Mouse (Mus musculus) embryo, embryonic 10.5 days (tissue): Measurements from ENCODE around the gene Hspb9.

Experiments used
- DNase-seq: peaks from one replicate; pipeline ENCODE4 v3.0.0-alpha.2; 2015; ENCODE audit warnings: low spot score

Hspb9 gene

GRCm38 (mm10) chr11:100713735-100714533, at the start of gene Hspb9:
Gene Hspb9 (plus strand): TSS chr11:100713850.
- peak; percentile 78 for DNase-seq

DNA sequence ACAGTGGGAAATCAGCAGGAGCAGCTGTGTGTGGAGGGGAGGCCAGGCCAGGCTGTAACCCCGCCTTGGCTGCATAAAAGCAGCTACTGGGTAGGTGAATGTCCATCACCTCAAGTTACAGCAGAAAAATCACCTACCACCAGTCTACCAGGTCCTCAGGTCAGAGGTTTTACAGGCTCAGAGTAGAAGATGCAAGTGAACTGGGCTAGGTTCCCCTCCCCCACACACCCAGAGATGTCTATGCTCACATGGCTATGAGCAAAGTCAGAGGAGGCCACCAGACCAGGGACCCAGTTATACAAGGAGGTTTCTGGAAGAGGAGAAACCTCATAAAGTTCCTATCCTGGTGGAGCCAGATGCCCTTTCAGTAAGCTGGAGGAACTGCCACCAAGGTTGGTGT, 42.6 kb upstream of the Hspb9 start:
- DNase-seq = no peak

DNA sequence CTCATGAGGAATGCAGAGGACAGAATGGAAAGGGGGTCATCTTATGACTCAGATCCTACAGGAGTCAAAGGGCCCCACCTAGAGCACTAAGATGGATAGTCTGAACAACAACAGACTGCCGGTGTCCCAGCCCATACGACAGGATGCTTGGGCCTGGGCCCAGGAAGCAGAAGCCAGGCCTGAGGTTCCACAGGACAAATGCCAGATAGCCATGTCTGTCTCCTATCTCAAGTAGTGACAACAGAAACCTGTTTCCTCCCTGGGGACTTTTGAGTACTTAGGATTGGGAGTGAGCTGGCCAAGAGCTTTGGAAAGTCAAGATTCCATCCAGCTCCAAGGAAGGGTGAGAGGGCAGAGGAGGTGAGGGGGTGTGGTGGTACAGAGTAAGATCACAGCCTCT, 41.7 kb upstream of the Hspb9 start:
- no peak for DNase-seq

GRCm38 (mm10) chr11:100673169-100673568, 40.5 kb upstream of the Hspb9 start:
- peak; percentile 40 for DNase-seq

- DNase-seq = no peak
Measured at GRCm38 (mm10) chr11:100677810-100678209, 35.8 kb upstream of the Hspb9 start.

DNA sequence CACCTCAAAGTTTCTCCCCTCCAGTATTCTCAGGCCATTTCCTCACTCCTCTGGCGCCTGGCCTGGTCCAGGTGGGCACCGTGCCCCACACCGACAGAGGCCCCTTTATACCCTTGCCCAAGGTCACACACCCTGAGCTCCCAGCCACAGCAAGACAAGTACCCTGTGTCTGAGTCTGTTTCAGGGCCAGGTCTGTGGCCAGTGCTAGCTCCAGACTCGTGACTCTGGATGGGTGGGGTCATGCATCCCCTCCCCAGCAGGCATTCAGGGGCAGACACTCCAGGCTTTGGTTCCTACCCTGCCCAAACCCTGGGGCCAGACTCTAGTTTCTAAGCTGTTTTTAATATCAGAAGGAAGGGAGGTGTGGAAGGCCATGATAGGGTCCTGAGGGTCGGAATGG, 31.8 kb upstream of the Hspb9 start:
- DNase-seq = no peak

DNA sequence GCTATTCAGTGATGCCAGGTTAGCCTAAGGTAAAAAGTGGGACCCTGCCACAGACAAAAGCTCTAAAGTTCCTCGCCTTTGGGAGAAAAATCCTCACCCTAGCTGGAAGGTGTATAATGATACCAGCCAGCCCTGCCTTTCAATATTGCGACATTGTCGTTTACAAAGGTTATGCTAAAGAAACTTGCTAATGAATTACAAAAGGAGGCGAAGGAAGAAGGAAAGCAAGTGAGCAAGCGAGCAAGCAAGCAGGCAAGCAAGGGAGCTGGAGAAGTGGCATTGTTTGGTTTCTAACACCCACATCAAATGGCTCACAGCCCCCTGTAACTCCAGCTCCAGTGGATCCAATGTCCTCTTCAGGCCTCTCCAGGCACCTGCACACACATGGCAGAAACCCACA, 31.1 kb upstream of the Hspb9 start:
- DNase-seq = no peak

DNA sequence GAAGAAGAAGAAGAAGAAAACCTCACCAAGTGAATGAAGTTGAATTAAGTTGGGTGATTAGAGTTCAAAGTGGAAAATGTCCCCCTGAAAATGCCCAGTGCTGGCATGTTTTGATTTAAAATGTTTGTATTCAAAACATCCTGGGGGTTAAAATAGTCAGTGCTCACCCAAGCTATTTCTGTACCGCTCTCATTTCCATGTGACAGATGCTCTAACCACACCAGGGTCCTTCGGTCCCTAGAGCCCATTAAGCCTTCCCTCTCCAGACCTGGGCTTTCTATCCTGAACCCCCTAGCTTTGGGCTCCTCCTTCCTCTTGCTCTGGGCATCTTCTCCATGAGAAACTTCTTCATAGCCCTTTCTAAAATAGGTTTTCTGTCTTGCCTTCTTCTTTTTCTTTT, 29.6 kb upstream of the Hspb9 start:
- DNase-seq = no peak

DNA sequence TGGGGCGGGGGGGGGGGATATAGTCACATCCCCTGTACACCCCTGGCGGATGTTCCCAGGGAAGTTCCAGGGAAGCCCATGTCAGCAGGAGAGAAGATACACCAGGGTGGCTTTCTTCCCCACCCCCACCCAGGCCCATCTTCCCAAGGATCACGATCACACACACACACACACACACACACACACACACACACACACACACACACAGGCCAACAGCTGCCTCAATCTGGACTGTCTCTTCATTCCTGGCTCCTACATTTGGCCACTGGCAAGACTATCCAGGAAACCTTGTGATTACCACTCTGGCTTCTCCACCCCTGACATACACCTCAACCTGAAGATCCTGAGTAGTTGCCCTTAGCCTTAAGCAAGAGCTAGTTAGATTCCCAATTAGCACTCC, 28.3 kb upstream of the Hspb9 start:
- no peak for DNase-seq

GRCm38 (mm10) chr11:100687265-100687664, 26.4 kb upstream of the Hspb9 start:
- no peak for DNase-seq

- DNase-seq = no peak
Measured at GRCm38 (mm10) chr11:100688443-100688842, 25.2 kb upstream of the Hspb9 start.

DNA sequence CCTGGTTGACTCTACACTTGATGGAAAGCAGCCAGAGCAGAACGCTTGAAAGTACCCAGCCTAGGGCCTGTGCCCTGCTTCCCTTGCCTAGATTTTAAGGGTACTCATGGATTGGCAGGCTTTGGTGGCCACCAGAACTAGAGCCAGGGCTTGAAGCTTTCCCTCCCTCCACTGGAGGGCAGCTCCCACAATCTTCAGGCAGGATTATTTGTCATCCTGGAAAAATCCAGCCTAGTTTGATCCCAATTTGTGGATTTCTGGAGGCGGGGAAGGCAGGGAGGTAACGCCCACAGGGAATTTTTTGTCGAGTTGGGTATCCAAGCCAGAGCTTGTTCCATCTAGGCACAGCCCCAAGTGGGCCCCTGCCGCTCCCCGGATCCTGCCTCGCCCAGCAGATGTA, 23.3 kb upstream of the Hspb9 start:
- no peak for DNase-seq

- DNase-seq = no peak
Measured at GRCm38 (mm10) chr11:100692164-100692616, 21.5 kb upstream of the Hspb9 start, which contains the start of gene Zfp385c. Gene Zfp385c (minus strand): TSS chr11:100692455.

GRCm38 (mm10) chr11:100693154-100693553, 20.5 kb upstream of the Hspb9 start:
- DNase-seq = no peak

- peak; percentile 86 for DNase-seq
Measured at GRCm38 (mm10) chr11:100694926-100695325, 18.7 kb upstream of the Hspb9 start.

DNA sequence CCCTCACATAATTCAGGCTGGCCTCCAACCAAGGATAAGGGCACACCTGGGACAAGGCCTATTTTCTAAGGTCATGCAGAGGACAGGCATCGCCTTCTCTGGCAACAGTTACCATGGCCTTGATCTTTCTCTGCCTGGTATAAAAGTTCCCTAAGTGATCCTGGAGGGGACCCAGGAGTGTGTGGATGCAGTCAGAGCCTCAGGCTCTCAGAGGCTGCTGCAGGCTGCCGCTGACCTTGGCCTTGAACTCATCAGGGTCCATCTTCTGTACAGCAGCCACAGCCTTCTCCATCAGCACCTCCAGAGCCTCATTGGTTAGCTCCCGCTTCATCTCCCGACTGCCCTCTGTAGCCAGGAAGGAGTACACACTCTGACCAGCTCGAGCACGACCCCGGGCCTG, 15.7 kb upstream of the Hspb9 start:
- no peak for DNase-seq

DNA sequence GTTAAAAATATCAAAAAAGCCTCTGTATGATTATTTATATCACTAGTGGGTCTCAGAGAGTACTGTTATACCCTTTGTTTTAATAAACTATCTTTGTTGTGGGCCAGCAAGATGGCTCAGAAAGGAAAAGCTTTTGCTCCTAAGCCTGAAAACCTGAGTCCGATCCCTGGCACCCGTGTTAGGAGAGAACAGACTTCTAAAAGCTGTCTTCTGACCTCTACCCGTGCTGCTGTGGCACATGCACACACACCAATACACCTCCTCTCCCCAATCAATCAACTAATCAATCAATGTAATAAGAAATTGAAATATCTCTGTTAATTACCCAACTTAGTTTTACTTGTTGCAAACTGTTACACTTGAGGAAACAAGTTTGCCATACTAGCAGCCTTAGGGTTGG, 12.9 kb upstream of the Hspb9 start:
- DNase-seq = no peak

GRCm38 (mm10) chr11:100701301-100701700, 12.3 kb upstream of the Hspb9 start:
- peak; percentile 70 for DNase-seq

GRCm38 (mm10) chr11:100702081-100702851, 11.4 kb upstream of the Hspb9 start:
- DNase-seq = peak; percentile 92

- no peak for DNase-seq
Measured at GRCm38 (mm10) chr11:100702906-100703305, 10.7 kb upstream of the Hspb9 start.

- no peak for DNase-seq
Measured at GRCm38 (mm10) chr11:100703366-100703765, 10.3 kb upstream of the Hspb9 start.

GRCm38 (mm10) chr11:100703851-100704531, 9.7 kb upstream of the Hspb9 start, which contains the start of gene Dhx58:
Gene Dhx58 (minus strand): TSS chr11:100704271.
- DNase-seq = no peak
